Comparison of ENCODE assay signal across 24 mouse cellular contexts in the genomic region with DNA sequence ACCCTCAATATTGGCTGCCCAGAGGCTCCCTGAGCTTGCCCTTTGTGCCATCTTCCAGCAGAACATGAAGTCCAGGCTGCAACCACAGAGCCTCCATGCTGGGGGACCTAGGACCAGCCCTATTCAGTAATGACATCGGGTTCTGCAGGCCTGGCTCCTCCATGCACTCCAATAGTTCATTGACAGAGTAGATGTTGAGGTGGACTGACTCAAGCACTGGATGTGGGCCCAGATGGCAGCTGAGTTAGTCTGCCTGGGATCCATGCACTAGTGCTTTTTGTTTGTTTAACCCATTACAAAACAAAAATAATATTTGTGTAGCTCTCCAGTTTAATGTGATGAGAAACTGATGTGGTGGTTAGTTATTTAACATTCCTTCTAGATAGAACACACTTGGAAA.
A peak's percentile ranks its signal among the peaks of the same experiment; 100 is the strongest.
DNase-seq lines count a peak whose midpoint lies in the region; ATAC-seq lines count a peak whose summit lies in the region.
"Had no signal": no experiment of that assay in that cellular context is flagged by ENCODE, and none has a peak within 500 bp of the region (broad histone marks: within the 10 kb centered on the region; RNA-seq: fewer than 3 reads in every experiment).

No protein-coding gene starts in this region.

- H3K36me3 ChIP-seq in forebrain, embryonic 11.5 days (ENCODE audit: control insufficient read depth, insufficient read depth, low read length): no peaks in the 10 kb centered on the region
- H3K36me3 ChIP-seq: embryonic facial prominence, embryonic 13.5 days; G1E; heart, embryonic 13.5 days; hindbrain, embryonic 12.5 days had no signal

- H3K27me3 ChIP-seq in forebrain, embryonic 11.5 days (ENCODE audit: control insufficient read depth, insufficient read depth, low read length): no peaks in the 10 kb centered on the region
- H3K27me3 ChIP-seq: embryonic facial prominence, embryonic 13.5 days; heart, embryonic 13.5 days; hindbrain, embryonic 12.5 days had no signal

- H3K9ac ChIP-seq in forebrain, embryonic 11.5 days (ENCODE audit: low read length): no peak overlapping the region
- H3K9ac ChIP-seq: embryonic facial prominence, embryonic 13.5 days; heart, embryonic 13.5 days; hindbrain, embryonic 12.5 days had no signal

- H3K4me1 ChIP-seq in forebrain, embryonic 11.5 days (replicated peaks; ENCODE audit: control insufficient read depth, insufficient read depth, low read length): no peaks in the 10 kb centered on the region
- H3K4me1 ChIP-seq: embryonic facial prominence, embryonic 13.5 days; heart, embryonic 13.5 days; hindbrain, embryonic 12.5 days had no signal

- H3K4me3 ChIP-seq in forebrain, embryonic 11.5 days (ENCODE audit: low read depth, low read length): no peak overlapping the region
- H3K4me3 ChIP-seq: embryonic facial prominence, embryonic 13.5 days; gastrocnemius, adult 2 months; heart, embryonic 13.5 days; hindbrain, embryonic 12.5 days had no signal

- intact Hi-C loops in heart, postnatal 10 days (cut with DNase I): no loop called here

- 78% methylated on average over 1 of the region's 1 CpGs for WGBS in forebrain, embryonic 11.5 days

- H3K9me3 ChIP-seq in forebrain, embryonic 11.5 days (ENCODE audit: control insufficient read depth, low read length): no peaks in the 10 kb centered on the region
- H3K9me3 ChIP-seq: embryonic facial prominence, embryonic 13.5 days; G1E; heart, embryonic 13.5 days; hindbrain, embryonic 12.5 days had no signal

- ATAC-seq in forebrain, embryonic 11.5 days (replicated peaks; ENCODE audit: low FRiP score): no peak
- ATAC-seq: CD4-positive, CD25-positive, alpha-beta regulatory T cell, adult 4 months; forebrain, embryonic 14.5 days; hindbrain, embryonic 16.5 days had no signal

- no peak overlapping the region for H3K27ac ChIP-seq in forebrain, embryonic 11.5 days (ENCODE audit: low read depth, low read length)
- H3K27ac ChIP-seq: embryonic facial prominence, embryonic 13.5 days; gastrocnemius, adult 2 months; heart, embryonic 13.5 days; hindbrain, embryonic 12.5 days had no signal

- DNase-seq in heart, postnatal 10 days: peak; percentile 0 to 1
- DNase-seq in heart, adult 18-20 months: no peak
- peak; percentile 5 for DNase-seq in kidney, postnatal 4 days
- DNase-seq in kidney, adult 8-10 months: no peak
- DNase-seq in Muller cell, postnatal 12 days (ENCODE audit: inconsistent ontology term): peak; percentile 30
- DNase-seq in brain, adult 2 months (ENCODE audit: low read depth, low spot score): peak; percentile 3
- no peak for DNase-seq in thymus, postnatal 14 days
- DNase-seq in forebrain, embryonic 11.5 days (ENCODE audit: low spot score): no peak
- DNase-seq: adrenal gland, adult 8-10 months; adrenal gland, postnatal 36 days; B cell, adult 2 months; cerebellum, adult 11-12 months; cerebellum, adult 9-10 months; cerebellum, postnatal 36 days; gastrocnemius, adult 2 months; gastrocnemius, postnatal 25 days; heart, postnatal 4 days had no signal

- H3K4me2 ChIP-seq in forebrain, embryonic 11.5 days (ENCODE audit: low read depth, low read length, severe bottlenecking): no peak overlapping the region
- H3K4me2 ChIP-seq: embryonic facial prominence, embryonic 13.5 days; heart, embryonic 13.5 days; hindbrain, embryonic 12.5 days had no signal

Comparison
In these comparisons a context has a peak if more than half of its experiments do, and no peak if none do; other contexts are left out.
1. DNase-seq: peak in heart, postnatal 10 days (2 of 2), kidney, postnatal 4 days (2 of 2), Muller cell, postnatal 12 days (single experiment) and brain, adult 2 months (single experiment); none in heart, adult 18-20 months (0 of 2), kidney, adult 8-10 months (0 of 2), thymus, postnatal 14 days (single experiment) and forebrain, embryonic 11.5 days (single experiment).